Mouse (Mus musculus): ENCODE data around the gene Plg.

The Plg gene

DNA sequence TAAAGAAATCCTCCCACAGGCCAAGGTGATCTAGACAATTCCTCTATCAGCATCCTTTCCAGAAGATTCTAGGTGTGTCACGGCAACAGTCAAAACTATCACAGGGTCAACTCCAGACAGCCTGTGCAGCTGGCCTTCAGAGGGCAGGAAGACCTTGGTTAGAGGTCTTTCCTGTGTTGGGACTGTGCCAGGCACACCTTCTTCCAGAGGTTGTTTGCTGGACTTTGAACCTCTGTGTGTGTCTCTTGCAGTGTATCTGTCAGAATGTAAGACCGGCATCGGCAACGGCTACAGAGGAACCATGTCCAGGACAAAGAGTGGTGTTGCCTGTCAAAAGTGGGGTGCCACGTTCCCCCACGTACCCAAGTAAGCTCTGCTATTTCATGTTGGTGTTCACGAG is 9.8 kb downstream of the Plg start:
- DNase-seq: no peak

- DNase-seq: no peak
Measured at GRCm38 (mm10) chr17:12396163-12396677, 17.8 kb downstream of the Plg start.

DNA sequence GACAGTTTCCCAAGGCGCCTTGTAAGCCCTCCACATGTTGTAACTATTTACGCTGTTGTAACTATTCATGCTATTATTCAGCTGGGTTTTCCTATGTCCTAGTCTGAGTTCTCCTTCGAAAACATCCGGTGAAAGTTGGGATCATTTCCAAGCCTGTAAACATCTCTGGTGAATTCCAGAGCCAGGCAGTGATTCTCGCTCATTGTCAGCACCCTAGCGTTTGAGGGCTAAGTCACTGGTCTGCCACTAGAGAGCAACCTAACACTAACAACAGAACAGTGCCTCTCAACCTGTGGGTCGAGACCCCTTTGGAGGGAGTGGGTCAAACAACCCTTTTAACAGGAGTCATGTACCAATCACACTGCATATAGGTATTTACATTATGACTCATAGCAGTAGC is 25.0 kb downstream of the Plg start:
- DNase-seq: no peak

- no peak for DNase-seq
Measured at GRCm38 (mm10) chr17:12409346-12409944, 31.0 kb downstream of the Plg start.

GRCm38 (mm10) chr17:12412181-12412890 is 33.9 kb downstream of the Plg start:
- DNase-seq: peak; percentile 98

DNA sequence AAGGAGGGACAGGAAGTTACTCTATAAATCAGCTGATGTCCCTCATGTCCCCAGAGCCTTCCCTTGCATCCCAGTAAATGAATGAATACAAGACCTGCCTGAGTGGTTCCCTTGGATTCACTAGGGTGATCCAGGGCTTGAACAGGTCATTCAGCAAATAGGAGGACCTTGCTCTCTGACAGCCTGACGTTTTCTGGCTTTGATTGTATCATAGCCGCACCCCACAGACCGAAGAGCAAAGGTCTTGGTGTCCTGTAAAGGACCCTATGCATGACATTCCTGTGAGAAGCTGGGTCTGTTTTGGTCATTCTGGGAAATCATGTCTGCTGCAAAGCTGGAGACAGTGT is 34.5 kb downstream of the Plg start:
- DNase-seq: no peak

GRCm38 (mm10) chr17:12415031-12415735 is 36.8 kb downstream of the Plg start:
- DNase-seq: peak; percentile 95

DNA sequence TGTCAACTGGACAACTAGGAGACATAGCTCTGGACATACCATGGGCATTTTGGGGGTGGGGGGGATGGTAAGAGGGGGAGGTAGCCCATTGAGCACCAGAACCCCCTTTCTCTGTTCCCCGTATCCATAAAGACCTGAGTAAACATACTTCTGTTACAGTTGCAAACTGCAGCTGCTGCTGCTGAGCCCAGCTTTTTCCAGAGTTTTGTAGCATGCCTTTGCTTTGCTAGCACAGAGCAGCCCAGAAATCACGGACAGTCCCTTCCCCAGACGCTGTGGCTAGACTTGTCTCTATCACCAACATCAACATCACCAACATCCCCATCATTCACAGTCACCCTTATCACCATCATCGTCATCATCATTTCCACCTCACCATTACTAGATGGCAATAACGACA is 37.3 kb downstream of the Plg start:
- peak; percentile 51 for DNase-seq

- peak; percentile 96 for DNase-seq
Measured at GRCm38 (mm10) chr17:12416250-12416895, 38.0 kb downstream of the Plg start.

GRCm38 (mm10) chr17:12419491-12420079 is 41.2 kb downstream of the Plg start:
- no peak for DNase-seq

GRCm38 (mm10) chr17:12420886-12421574 is 42.6 kb downstream of the Plg start:
- no peak for DNase-seq

- no peak for DNase-seq
Measured at GRCm38 (mm10) chr17:12422143-12422542, 43.7 kb downstream of the Plg start.

- DNase-seq: no peak
Measured at GRCm38 (mm10) chr17:12427156-12427555, 48.7 kb downstream of the Plg start.

GRCm38 (mm10) chr17:12428369-12428768 is 50.0 kb downstream of the Plg start:
- no peak for DNase-seq

GRCm38 (mm10) chr17:12431707-12432106 is 53.3 kb downstream of the Plg start:
- DNase-seq: no peak

DNA sequence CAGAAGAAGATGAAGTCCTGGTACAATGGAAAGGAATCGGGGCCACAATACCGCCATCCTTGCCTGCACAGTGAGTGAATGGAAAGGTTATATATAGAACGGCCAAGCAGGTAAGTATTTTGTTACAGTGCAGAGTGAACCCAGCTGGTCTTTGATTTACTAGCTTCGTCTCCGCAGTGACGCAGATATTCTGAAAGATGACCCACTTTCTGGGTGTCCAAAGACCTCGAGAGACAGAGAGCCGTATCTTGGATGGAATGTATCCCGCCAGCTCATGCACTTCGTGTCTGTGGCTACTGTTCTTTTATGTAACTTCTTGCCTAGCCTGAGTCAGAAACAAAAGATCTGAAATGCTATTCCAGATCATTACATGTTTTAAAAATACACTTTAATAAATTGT is 59.4 kb downstream of the Plg start:
- DNase-seq: no peak

- DNase-seq: peak; percentile 95
Measured at GRCm38 (mm10) chr17:12444561-12444960, 66.2 kb downstream of the Plg start.

GRCm38 (mm10) chr17:12451234-12451633 is 72.8 kb downstream of the Plg start:
- DNase-seq: peak; percentile 36

GRCm38 (mm10) chr17:12452862-12453531 is 74.6 kb downstream of the Plg start:
- DNase-seq: peak; percentile 64

DNA sequence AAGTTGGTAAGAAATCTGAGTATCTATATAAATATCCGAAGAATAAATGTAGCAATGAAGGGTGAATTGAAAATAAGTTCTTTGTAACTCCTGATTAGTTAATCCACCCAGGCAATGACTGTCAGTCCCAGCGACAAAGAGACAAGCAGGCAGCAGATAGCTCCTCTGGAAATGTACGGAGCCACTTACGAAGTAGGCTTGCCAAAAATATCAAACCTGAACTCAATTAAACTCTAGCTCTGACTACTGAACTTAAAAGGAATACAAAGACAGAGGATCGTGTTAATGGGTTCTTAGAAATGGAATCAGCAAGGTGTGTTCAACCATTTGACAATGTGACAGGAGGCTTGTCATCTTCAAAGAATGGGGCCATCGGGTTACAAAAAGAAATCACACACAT is 75.3 kb downstream of the Plg start:
- DNase-seq: peak; percentile 37

DNA sequence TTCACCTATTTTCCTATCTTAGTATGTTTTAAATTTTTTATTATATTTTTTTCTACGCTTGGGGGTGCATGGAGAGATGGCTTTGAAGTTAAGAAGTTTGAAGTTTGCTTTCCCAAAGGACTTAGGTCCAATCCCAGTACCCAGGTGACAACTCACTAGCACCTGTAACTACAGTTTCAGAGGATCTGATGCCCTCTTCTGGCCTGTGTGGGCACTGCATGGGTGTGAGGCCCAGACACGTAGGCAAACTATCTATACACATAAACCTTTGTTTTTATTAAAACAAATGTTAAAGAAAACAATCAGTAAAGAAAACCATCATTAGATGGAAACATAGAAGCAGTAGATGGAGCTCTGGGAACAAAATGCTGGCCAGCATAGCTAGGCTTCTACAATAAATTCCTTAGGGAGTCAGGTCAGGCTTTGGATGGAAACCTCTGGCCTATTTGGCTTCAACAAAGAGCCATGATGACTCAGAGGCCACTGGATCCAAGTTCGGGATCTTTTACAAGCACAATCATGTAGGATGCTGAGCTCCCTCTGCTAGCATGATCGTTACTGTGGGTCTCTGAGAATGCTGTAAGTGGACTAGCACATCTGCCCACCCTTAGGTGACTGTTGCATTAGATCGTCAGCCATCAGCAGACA is 76.9 kb downstream of the Plg start:
- peak; percentile 95 for DNase-seq

Data from heart, adult 11 months (tissue).